Mouse (Mus musculus) thymus, adult 2 months (tissue): ENCODE data around the gene Lingo1. TPM values are rescaled to one million over a fixed set of nuclear protein-coding genes. Genes with fewer than 3 reads are reported as not detected.

Experiments used
- DNase-seq: peaks from one replicate; pipeline ENCODE4 v3.0.0; 2021
- H3K27ac ChIP-seq: fragments of 200-500 bp; 2 replicates; pipeline ENCODE4 v1.5.1; 2012; ENCODE audit warnings: low read length, control low read depth; ENCODE audit not compliant: control insufficient read depth, insufficient read depth
- H3K27me3 ChIP-seq: fragments of 200-500 bp; 2 replicates; pipeline ENCODE4 v1.6.1; 2012; ENCODE audit warnings: mild to moderate bottlenecking, low read length, moderate library complexity, mixed read lengths; ENCODE audit not compliant: control insufficient read depth, insufficient read depth
- H3K36me3 ChIP-seq: fragments of 200-500 bp; 2 replicates; pipeline ENCODE4 v1.6.1; 2012; ENCODE audit warnings: mild to moderate bottlenecking, low read length, moderate library complexity; ENCODE audit not compliant: control insufficient read depth, insufficient read depth
- H3K4me1 ChIP-seq: fragments of 200-500 bp; replicated peaks from 2 replicates; pipeline ENCODE4 v1.6.1; 2012; ENCODE audit warnings: low read length; ENCODE audit not compliant: control insufficient read depth, insufficient read depth
- H3K4me3 ChIP-seq: fragments of 200-500 bp; 2 replicates; pipeline ENCODE4 v1.5.1; 2012; ENCODE audit warnings: mild to moderate bottlenecking, low read length, control low read depth, moderate library complexity; ENCODE audit not compliant: control insufficient read depth, insufficient read depth
- CTCF ChIP-seq: fragments of 200-500 bp; IDR thresholded peaks from 2 replicates; pipeline ENCODE4 v1.5.1; 2012; ENCODE audit warnings: mild to moderate bottlenecking, control low read depth, low read length, moderate library complexity, borderline replicate concordance; ENCODE audit not compliant: control insufficient read depth, poor library complexity, insufficient read depth; ENCODE audit errors: extremely low read depth
- POLR2A ChIP-seq: fragments of 200-500 bp; IDR thresholded peaks from 2 replicates; pipeline ENCODE4 v1.6.1; 2012; ENCODE audit warnings: mild to moderate bottlenecking, low read length, control low read depth, moderate library complexity; ENCODE audit not compliant: control insufficient read depth, poor library complexity, insufficient read depth; ENCODE audit errors: extremely low read depth
- WGBS: fragments of 180-500 bp; shearing (Covaris S2); methylation state at CpG from one replicate; pipeline ENCODE4 v1.1.7; 2018; 5-methylcytosine and 5-hydroxymethylcytosine counted together
- polyA plus RNA-seq: library from polyadenylated mRNA; depleted of rRNA; stranded (reverse); fragments of >200 nt; gene quantifications from 2 replicates; pipeline ENCODE4 v1.2.3, GENCODE M21; 2012

Lingo1 gene
- polyA plus RNA-seq, 1 experiment: 5.2 TPM

DNA sequence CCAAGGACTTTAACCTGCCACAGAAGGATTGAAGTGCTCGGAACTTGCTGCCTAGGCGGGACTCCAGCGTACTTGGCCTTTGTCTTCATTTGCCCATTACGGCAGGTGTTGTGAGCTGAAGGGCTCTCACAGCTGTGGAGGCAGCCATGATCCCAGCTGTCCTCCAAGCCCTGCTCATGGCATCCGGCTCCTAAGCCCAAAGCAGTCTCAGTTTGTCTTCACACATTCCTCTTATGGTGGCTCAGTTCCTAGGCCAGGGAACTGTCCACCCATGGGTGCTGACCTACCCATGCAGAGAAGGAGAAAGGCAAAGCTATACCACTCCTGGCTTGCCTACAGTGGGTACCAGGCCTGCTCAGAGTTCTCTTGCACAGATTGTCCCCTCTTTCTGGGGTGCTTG, 132.1 kb downstream of the Lingo1 start:
- DNase-seq: no peak
- H3K36me3 ChIP-seq: no peaks in the 10 kb centered on the region
- H3K4me1 ChIP-seq: no peaks in the 10 kb centered on the region
- 95% methylated on average over 5 of the region's 5 CpGs for WGBS
- no peak for TF ChIP-seq CTCF
- TF ChIP-seq POLR2A: no peak
- no peaks in the 10 kb centered on the region for H3K27me3 ChIP-seq
- no peak overlapping the region for H3K27ac ChIP-seq
- H3K4me3 ChIP-seq: no peak overlapping the region

DNA sequence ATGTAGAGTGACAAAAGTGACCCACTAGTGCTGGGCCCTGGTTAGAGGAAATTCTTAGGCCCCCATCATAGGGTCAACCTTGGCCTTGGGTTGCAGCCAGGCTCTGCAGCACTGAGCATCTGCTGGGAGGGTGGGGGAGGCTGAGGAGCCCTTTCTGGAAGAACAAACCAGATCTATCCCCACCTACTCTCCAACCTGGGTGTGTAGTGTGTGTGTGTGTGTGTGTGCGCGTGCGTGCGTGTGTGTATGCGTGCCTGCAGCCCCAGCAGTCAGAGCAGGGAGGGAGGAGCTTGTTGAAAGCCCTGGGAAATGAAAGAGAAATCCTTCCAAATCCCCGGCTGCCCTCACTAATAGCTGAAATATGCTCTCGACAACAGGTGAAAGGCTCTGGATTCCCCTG, 133.3 kb downstream of the Lingo1 start:
- no peak for TF ChIP-seq POLR2A
- Histone ChIP-seq H3K27me3 (no peaks in the 10 kb centered on the region), H3K4me3 (no peak overlapping the region), H3K27ac (no peak overlapping the region), H3K4me1 (no peaks in the 10 kb centered on the region), H3K36me3 (no peaks in the 10 kb centered on the region)
- no peak for DNase-seq
- 91% methylated on average over 7 of the region's 7 CpGs for WGBS

DNA sequence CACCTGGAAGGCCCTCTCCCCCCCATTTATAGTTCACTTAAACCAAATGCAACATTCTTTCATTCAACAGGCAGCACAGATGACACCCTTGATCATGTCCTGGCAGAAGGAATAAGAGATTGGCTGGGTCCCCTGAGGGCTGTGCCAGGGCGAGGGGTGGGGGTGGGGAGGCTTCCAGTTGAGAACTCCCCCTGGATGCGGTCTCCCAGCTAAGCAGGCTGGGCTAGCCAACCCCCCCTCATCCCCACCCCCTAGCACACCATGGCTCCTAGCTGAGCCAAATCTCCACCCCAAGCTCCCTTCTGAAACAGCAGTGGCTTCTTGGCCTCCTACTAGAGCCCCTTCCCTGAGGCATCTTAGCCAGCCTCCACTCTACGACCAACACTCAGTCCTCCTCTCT, 133.9 kb downstream of the Lingo1 start:
- Histone ChIP-seq H3K4me1 (no peaks in the 10 kb centered on the region), H3K27ac (no peak overlapping the region), H3K36me3 (no peaks in the 10 kb centered on the region), H3K4me3 (no peak overlapping the region), H3K27me3 (no peaks in the 10 kb centered on the region)
- no peak for TF ChIP-seq POLR2A
- no peak for TF ChIP-seq CTCF
- WGBS: 77% methylated on average over 3 of the region's 3 CpGs
- DNase-seq: no peak

DNA sequence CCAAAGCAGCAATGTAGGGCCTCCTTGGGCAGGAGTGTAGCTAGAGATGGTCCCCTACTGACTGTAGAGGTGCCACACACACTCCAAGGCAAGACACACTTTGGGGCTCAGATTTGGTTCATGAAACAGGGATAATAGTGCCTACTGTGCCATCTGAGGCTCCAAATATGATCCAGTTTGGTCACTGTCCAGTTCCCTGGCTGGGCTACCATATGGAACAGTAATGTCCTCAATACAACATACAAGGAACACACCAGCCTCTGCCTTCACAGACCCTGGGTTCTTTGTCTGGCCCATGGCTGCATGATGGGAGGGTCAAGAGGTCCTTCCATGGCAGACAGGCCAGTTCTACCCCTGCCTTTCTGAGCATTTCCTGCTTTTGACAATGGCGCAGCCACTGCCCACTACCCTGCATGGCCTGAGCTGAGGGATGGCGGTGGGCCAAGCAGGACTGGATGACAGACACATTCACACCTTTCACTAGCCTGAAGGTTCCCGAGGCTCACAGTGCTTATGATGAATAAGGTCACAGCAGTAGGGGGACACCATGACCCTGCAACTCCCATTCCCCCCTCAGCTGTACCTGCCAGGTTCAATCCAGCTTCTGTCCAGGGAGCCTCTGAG, 134.9 kb downstream of the Lingo1 start:
- 82% methylated on average over 3 of the region's 3 CpGs for WGBS

DNA sequence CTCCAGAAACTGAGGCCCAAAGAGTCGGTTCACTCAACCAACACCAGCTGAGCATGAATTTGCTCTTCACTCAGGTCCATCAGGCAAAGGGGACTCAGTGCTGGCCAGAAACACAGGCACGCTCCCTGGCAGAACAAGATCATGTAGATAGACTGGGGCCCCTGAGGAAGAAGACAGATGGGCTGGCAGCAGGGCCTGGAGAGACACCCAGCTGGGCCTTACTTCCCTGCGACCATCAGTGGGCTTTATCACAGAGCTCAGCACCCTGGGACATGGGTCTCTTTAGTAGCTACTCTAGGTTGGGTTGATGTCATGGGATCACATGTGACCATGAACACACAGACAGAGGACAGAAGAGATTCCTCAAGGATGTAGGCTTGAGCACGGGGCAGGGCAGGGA, 137.7 kb downstream of the Lingo1 start:
- WGBS: 85% methylated on average over 4 of the region's 4 CpGs
- TF ChIP-seq CTCF: no peak
- no peak for TF ChIP-seq POLR2A
- no peak overlapping the region for H3K27ac ChIP-seq
- no peaks in the 10 kb centered on the region for H3K36me3 ChIP-seq
- DNase-seq: no peak
- H3K27me3 ChIP-seq: no peaks in the 10 kb centered on the region
- no peaks in the 10 kb centered on the region for H3K4me1 ChIP-seq
- no peak overlapping the region for H3K4me3 ChIP-seq

More for the DNA sequence above, 134.9 kb downstream of the Lingo1 start:
- H3K36me3 ChIP-seq: no peaks in the 10 kb centered on the region
- DNase-seq: no peak
- H3K27ac ChIP-seq: no peak overlapping the region
- no peaks in the 10 kb centered on the region for H3K27me3 ChIP-seq
- H3K4me1 ChIP-seq: no peaks in the 10 kb centered on the region
- no peak for TF ChIP-seq POLR2A
- H3K4me3 ChIP-seq: no peak overlapping the region

DNA sequence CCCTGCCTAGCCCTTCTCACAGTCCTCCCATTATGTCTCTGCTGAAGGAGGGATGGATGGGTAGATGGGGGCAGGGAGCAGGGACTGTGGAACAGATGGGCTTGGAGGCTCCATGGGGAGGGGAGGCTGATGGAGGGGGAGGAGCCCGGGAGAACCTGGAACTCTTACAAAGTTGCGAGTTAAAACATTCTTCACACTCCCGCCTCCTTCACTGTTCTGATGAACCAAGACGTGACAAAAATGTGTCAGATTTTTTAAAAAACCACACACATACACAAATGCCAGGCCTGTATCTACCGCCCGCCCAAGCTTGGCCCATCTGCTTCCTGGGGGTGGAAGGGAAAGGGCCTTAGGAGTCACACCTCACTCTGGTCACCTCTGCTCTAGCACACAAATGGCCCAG, 138.3 kb downstream of the Lingo1 start:
- Histone ChIP-seq H3K27me3 (no peaks in the 10 kb centered on the region), H3K4me3 (no peak overlapping the region), H3K36me3 (no peaks in the 10 kb centered on the region), H3K27ac (no peak overlapping the region), H3K4me1 (no peaks in the 10 kb centered on the region)
- DNase-seq: no peak
- WGBS: 90% methylated on average over 6 of the region's 6 CpGs
- TF ChIP-seq CTCF (no peak), POLR2A (no peak)

DNA sequence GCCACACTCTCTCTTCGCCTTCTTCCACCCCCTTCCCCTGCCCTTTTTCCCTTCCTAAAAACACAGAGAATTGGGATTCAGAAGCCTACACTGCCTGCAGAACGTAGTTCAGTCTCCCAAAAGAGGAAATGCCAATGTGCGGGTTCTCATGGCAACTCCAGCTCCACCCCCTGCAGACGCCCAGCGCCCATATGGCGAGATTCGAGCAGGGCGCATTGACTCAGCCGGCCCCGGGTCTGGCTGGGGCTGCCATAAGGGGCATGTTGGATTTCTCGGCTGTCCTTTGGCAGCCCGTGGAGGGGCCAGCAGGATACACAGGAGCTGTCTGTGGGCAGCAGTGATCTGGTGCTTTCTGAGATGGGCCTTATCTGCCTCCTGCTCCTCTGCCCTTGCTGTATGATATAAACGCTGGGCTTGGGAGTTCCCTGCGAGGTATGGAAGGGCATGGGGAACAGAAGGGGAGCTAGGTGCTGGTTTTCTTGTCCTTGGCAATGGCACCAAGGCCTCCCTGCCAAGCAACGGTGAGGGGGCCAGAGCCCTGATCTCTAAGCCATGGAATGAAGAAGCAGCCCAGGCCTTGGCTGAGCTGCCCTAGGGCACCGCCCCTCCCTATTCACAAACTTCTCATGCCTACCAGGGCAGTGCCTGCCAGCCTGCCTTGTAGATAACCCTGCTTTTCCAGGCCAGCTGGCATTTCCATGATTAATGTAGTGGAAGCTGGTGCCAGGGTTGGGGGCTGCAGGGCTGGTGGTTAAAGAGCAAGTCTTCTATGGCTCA, 139.3 kb downstream of the Lingo1 start:
- 37% methylated on average over 16 of the region's 16 CpGs for WGBS
- Histone ChIP-seq H3K27ac (no peak overlapping the region), H3K27me3 (no peaks in the 10 kb centered on the region), H3K4me3 (no peak overlapping the region), H3K4me1 (no peaks in the 10 kb centered on the region), H3K36me3 (no peaks in the 10 kb centered on the region)
- no peak for TF ChIP-seq POLR2A
- TF ChIP-seq CTCF: no peak
- DNase-seq: no peak
